Comparison of ENCODE assay signal across 7 mouse cellular contexts in genomic region chr19:4000119-4000900, GRCm38 (mm10). TPM values are rescaled to one million over a fixed set of nuclear protein-coding genes. Genes with fewer than 3 reads are reported as not detected.
DNase-seq lines count a peak whose midpoint lies in the region; ATAC-seq lines count a peak whose summit lies in the region.

Gene Nudt8, plus strand, starts transcription at chr19:4000580.
Gene Gm49405, plus strand, starts transcription at chr19:4000626.

- H3K4me1 ChIP-seq in embryonic facial prominence, embryonic 12.5 days, result peaks cover 14% of the 10 kb centered on the region
- peaks cover 8% of the 10 kb centered on the region for H3K4me1 ChIP-seq in limb, embryonic 11.5 days (ENCODE audit: control insufficient read depth, insufficient read depth, low read length)
- H3K4me1 ChIP-seq in midbrain, embryonic 14.5 days (ENCODE audit: control insufficient read depth, insufficient read depth, low read length), result peaks cover 16% of the 10 kb centered on the region

- peak within 1 kb of the TSS; percentile 75 for H3K4me3 ChIP-seq in embryonic facial prominence, embryonic 12.5 days
- H3K4me3 ChIP-seq in limb, embryonic 11.5 days (ENCODE audit: low read depth, low read length), result peak within 1 kb of the TSS; percentile 75
- H3K4me3 ChIP-seq in midbrain, embryonic 14.5 days (replicated peaks; ENCODE audit: low read depth, low read length), result peak within 1 kb of the TSS; percentile 54

- H3K27me3 ChIP-seq in embryonic facial prominence, embryonic 12.5 days, result no peaks in the 10 kb centered on the region
- H3K27me3 ChIP-seq in limb, embryonic 11.5 days (ENCODE audit: control insufficient read depth, insufficient read depth, low read length), result no peaks in the 10 kb centered on the region
- no peaks in the 10 kb centered on the region for H3K27me3 ChIP-seq in midbrain, embryonic 14.5 days (ENCODE audit: control insufficient read depth, insufficient read depth, low read length)

- H3K27ac ChIP-seq in embryonic facial prominence, embryonic 12.5 days, result peak within 1 kb of the TSS; percentile 97
- peak within 1 kb of the TSS; percentile 96 for H3K27ac ChIP-seq in limb, embryonic 11.5 days (replicated peaks; ENCODE audit: low read depth, low read length)
- peak within 1 kb of the TSS; percentile 95 for H3K27ac ChIP-seq in midbrain, embryonic 14.5 days (replicated peaks; ENCODE audit: low read depth, low read length)

- peak; percentile 90 for DNase-seq in adrenal gland, postnatal 25 days
- DNase-seq in heart, adult 11 months, result peak; percentile 100
- peak; percentile 99 for DNase-seq in kidney, adult 18-20 months
- DNase-seq in limb, embryonic 11.5 days (ENCODE audit: low spot score), result peak; percentile 97
- DNase-seq in midbrain, embryonic 14.5 days, result peak; percentile 97
- peak; percentile 91 to 92 for DNase-seq in spleen, adult 18-20 months

- H3K4me2 ChIP-seq in embryonic facial prominence, embryonic 12.5 days (replicated peaks), result peak within 1 kb of the TSS; percentile 76
- peak within 1 kb of the TSS; percentile 87 for H3K4me2 ChIP-seq in limb, embryonic 11.5 days (ENCODE audit: low read depth, severe bottlenecking)
- H3K4me2 ChIP-seq in midbrain, embryonic 14.5 days (ENCODE audit: low read length), result peak within 1 kb of the TSS; percentile 89

- ATAC-seq in embryonic facial prominence, embryonic 12.5 days (ENCODE audit: insufficient number of reproducible peaks, insufficient read depth, low FRiP score, low TSS enrichment), result peak; percentile 89
- peak; percentile 83 for ATAC-seq in limb, embryonic 11.5 days (ENCODE audit: insufficient number of reproducible peaks, low FRiP score, low TSS enrichment, low read depth)
- peak; percentile 90 for ATAC-seq in midbrain, embryonic 14.5 days (ENCODE audit: low FRiP score, low TSS enrichment)

- peaks cover 4% of the 10 kb centered on the region; the same call in 1 of the 2 replicates for H3K36me3 ChIP-seq in embryonic facial prominence, embryonic 12.5 days
- no peaks in the 10 kb centered on the region; the same call in 1 of the 2 replicates for H3K36me3 ChIP-seq in limb, embryonic 11.5 days (ENCODE audit: control insufficient read depth, insufficient read depth, low read length)
- H3K36me3 ChIP-seq in midbrain, embryonic 14.5 days (ENCODE audit: control insufficient read depth, insufficient read depth, low read length), result peaks cover 4% of the 10 kb centered on the region

- no peaks in the 10 kb centered on the region for H3K9me3 ChIP-seq in embryonic facial prominence, embryonic 12.5 days
- no peaks in the 10 kb centered on the region for H3K9me3 ChIP-seq in limb, embryonic 11.5 days (ENCODE audit: control insufficient read depth, low read length)
- no peaks in the 10 kb centered on the region for H3K9me3 ChIP-seq in midbrain, embryonic 14.5 days (ENCODE audit: control insufficient read depth, low read length)

- WGBS in embryonic facial prominence, embryonic 12.5 days, result under 1% methylated on average over 64 of the region's 64 CpGs
- 0% methylated on average over 64 of the region's 64 CpGs for WGBS in limb, embryonic 11.5 days
- under 1% methylated on average over 64 of the region's 64 CpGs for WGBS in midbrain, embryonic 14.5 days

- peak within 1 kb of the TSS; percentile 91 for H3K9ac ChIP-seq in embryonic facial prominence, embryonic 12.5 days
- peak within 1 kb of the TSS; percentile 93 for H3K9ac ChIP-seq in limb, embryonic 11.5 days (ENCODE audit: low read length)
- peak within 1 kb of the TSS; percentile 68 for H3K9ac ChIP-seq in midbrain, embryonic 14.5 days (replicated peaks; ENCODE audit: low read length)

RNA-seq across cellular contexts. Expression of gene Nudt8, which starts in this region (rescaled TPM):
- total RNA-seq in adrenal gland, postnatal 25 days (2021), result 18.7 and 24.8 TPM in 2 replicates
- 30.0 and 33.2 TPM in 2 replicates for polyA plus RNA-seq in embryonic facial prominence, embryonic 12.5 days (2016; fragmentation: Nextera tagmentation; extraction: Ambion mirVana)
- polyA plus RNA-seq in limb, embryonic 11.5 days (2014; fragmentation: Nextera tagmentation; extraction: Ambion mirVana), result 29.7 and 32.6 TPM in 2 replicates
- 26.8 and 30.3 TPM in 2 replicates for polyA plus RNA-seq in midbrain, embryonic 14.5 days (2014; fragmentation: Nextera tagmentation; extraction: Ambion mirVana)

RNA-seq across cellular contexts. Expression of gene Gm49405, which starts in this region (rescaled TPM):
- 1.3 and 1.7 TPM in 2 replicates for total RNA-seq in adrenal gland, postnatal 25 days (2021)
- polyA plus RNA-seq in embryonic facial prominence, embryonic 12.5 days (2016; fragmentation: Nextera tagmentation; extraction: Ambion mirVana), result 4.0 and 5.6 TPM in 2 replicates
- 2.5 TPM in 2 replicates for polyA plus RNA-seq in limb, embryonic 11.5 days (2014; fragmentation: Nextera tagmentation; extraction: Ambion mirVana)
- 3.3 and 3.9 TPM in 2 replicates for polyA plus RNA-seq in midbrain, embryonic 14.5 days (2014; fragmentation: Nextera tagmentation; extraction: Ambion mirVana)

Comparison
In these comparisons a context has a peak if more than half of its experiments do, and no peak if none do; other contexts are left out.
1. Peak in every context shown above with its lines: DNase-seq, ATAC-seq, H3K4me3 ChIP-seq and H3K27ac ChIP-seq.